Mouse (Mus musculus) layer of hippocampus, adult 8-10 months (tissue): Measurements from ENCODE around the gene Nfib. TPM values are rescaled to one million over a fixed set of nuclear protein-coding genes. Genes with fewer than 3 reads are reported as not detected.

Experiments
- DNase-seq, 2 experiments: peaks; one replicate each; pipeline ENCODE4 v3.0.0; 2022; ENCODE audit warnings: low spot score in 2 of 2
- total RNA-seq, 4 experiments: library from RNA; stranded (reverse); gene quantifications; 2 replicates each; pipeline ENCODE4 v1.2.4; 2022

Nfib gene
- total RNA-seq, 4 experiments from 2014 or later: 125 to 165 (median 149) TPM

- DNase-seq: no peak
These were observed 203.5 kb downstream of the Nfib start for GRCm38 (mm10) chr4:82502012-82502411.

- DNase-seq: no peak
These were observed 204.9 kb downstream of the Nfib start for GRCm38 (mm10) chr4:82500578-82501098.

- no peak for DNase-seq
These were observed 205.6 kb downstream of the Nfib start for GRCm38 (mm10) chr4:82499725-82500577.

- DNase-seq: no peak
These were observed 206.3 kb downstream of the Nfib start for GRCm38 (mm10) chr4:82499238-82499637.

GRCm38 (mm10) chr4:82497671-82498631, 207.6 kb downstream of the Nfib start:
- no peak for DNase-seq

- DNase-seq: no peak
These were observed 208.4 kb downstream of the Nfib start for GRCm38 (mm10) chr4:82497141-82497566.

GRCm38 (mm10) chr4:82496383-82496782, 209.2 kb downstream of the Nfib start:
- no peak for DNase-seq

GRCm38 (mm10) chr4:82495605-82496004, 209.9 kb downstream of the Nfib start:
- DNase-seq: no peak

GRCm38 (mm10) chr4:82494829-82495228, 210.7 kb downstream of the Nfib start:
- peak; percentile 88 to 89 for DNase-seq

GRCm38 (mm10) chr4:82494424-82494823, 211.1 kb downstream of the Nfib start:
- DNase-seq: no peak

- no peak for DNase-seq
These were observed 211.7 kb downstream of the Nfib start for GRCm38 (mm10) chr4:82493865-82494264.

- DNase-seq: no peak
These were observed 212.2 kb downstream of the Nfib start for GRCm38 (mm10) chr4:82493363-82493762.

- no peak for DNase-seq
These were observed 212.8 kb downstream of the Nfib start for GRCm38 (mm10) chr4:82492737-82493136.

GRCm38 (mm10) chr4:82489939-82490338, 215.6 kb downstream of the Nfib start:
- no peak for DNase-seq

- no peak for DNase-seq
These were observed 219.6 kb downstream of the Nfib start for GRCm38 (mm10) chr4:82485910-82486309.

GRCm38 (mm10) chr4:82483871-82484270, 221.7 kb downstream of the Nfib start:
- DNase-seq: no peak

GRCm38 (mm10) chr4:82483298-82483697, 222.3 kb downstream of the Nfib start:
- no peak for DNase-seq

GRCm38 (mm10) chr4:82480635-82481034, 224.9 kb downstream of the Nfib start:
- DNase-seq: no peak

- DNase-seq: no peak
These were observed 226.2 kb downstream of the Nfib start for GRCm38 (mm10) chr4:82479394-82479793.

GRCm38 (mm10) chr4:82477742-82478141, 227.8 kb downstream of the Nfib start:
- no peak for DNase-seq

- no peak for DNase-seq
These were observed 229.1 kb downstream of the Nfib start for GRCm38 (mm10) chr4:82476411-82476810.

GRCm38 (mm10) chr4:82474334-82474733, 231.2 kb downstream of the Nfib start:
- DNase-seq: no peak
